Mouse (Mus musculus) MEL (cell line): Measurements from ENCODE around the gene Man2a1. TPM values are rescaled to one million over a fixed set of nuclear protein-coding genes. Genes with fewer than 3 reads are reported as not detected.

Source experiments
- DNase-seq: peaks from one replicate; pipeline ENCODE4 v3.0.0; 2011; ENCODE audit warnings: low read depth, low spot score
- H3K27ac ChIP-seq: 2 replicates; pipeline ENCODE4 v1.5.1; 2012; ENCODE audit warnings: low read depth, mild to moderate bottlenecking, control low read depth, low read length, moderate library complexity; ENCODE audit not compliant: control insufficient read depth
- H3K27me3 ChIP-seq, 2 experiments: fragments of 150-350 bp in 1 of 2; sonication (generic) in 1 of 2; 2 replicates each; pipeline ENCODE4 v1.6.1; 2012; ENCODE audit warnings: low read length in 2 of 2, mild to moderate bottlenecking in 2 of 2, improper control_type of control experiment in 1 of 2, moderate library complexity in 1 of 2; ENCODE audit not compliant: insufficient read depth in 2 of 2, control insufficient read depth in 1 of 2
- H3K36me3 ChIP-seq, 2 experiments: 2 replicates each; pipeline ENCODE4 v1.6.1; 2012 to 2014; ENCODE audit warnings: low read length in 2 of 2, improper control_type of control experiment in 1 of 2, inconsistent platforms in 1 of 2, mild to moderate bottlenecking in 1 of 2; ENCODE audit not compliant: insufficient read depth in 2 of 2, control insufficient read depth in 1 of 2
- H3K4me1 ChIP-seq, 2 experiments: fragments of 150-350 bp in 1 of 2; sonication (generic) in 1 of 2; 2 replicates each; pipeline ENCODE4 v1.6.1; 2012; ENCODE audit warnings: low read length in 2 of 2, improper control_type of control experiment in 1 of 2, mild to moderate bottlenecking in 1 of 2; ENCODE audit not compliant: insufficient read depth in 2 of 2, control insufficient read depth in 1 of 2
- H3K4me3 ChIP-seq, 2 experiments: fragments of 150-350 bp in 1 of 2; sonication (generic) in 1 of 2; 2 replicates each; pipeline ENCODE4 v1.5.1; 2012; ENCODE audit warnings: low read depth in 2 of 2, low read length in 2 of 2, mild to moderate bottlenecking in 2 of 2, moderate library complexity in 2 of 2, control low read depth in 1 of 2, improper control_type of control experiment in 1 of 2; ENCODE audit not compliant: control insufficient read depth in 1 of 2, insufficient read depth in 1 of 2
- H3K79me2 ChIP-seq: 2 replicates; pipeline ENCODE4 v1.6.1; 2012; ENCODE audit warnings: mild to moderate bottlenecking, low read length, moderate library complexity; ENCODE audit not compliant: control insufficient read depth, poor library complexity, insufficient read depth
- H3K9ac ChIP-seq: 2 replicates; pipeline ENCODE4 v1.6.1; 2012; ENCODE audit warnings: low read depth, mild to moderate bottlenecking, control low read depth, low read length, moderate library complexity; ENCODE audit not compliant: control insufficient read depth, poor library complexity, severe bottlenecking
- H3K9me3 ChIP-seq: fragments of 150-350 bp; sonication (generic); replicated peaks from 2 replicates; pipeline ENCODE4 v1.6.1; 2012; ENCODE audit warnings: mild to moderate bottlenecking, low read length, improper control_type of control experiment, moderate library complexity; ENCODE audit not compliant: insufficient read depth
- BHLHE40 ChIP-seq: IDR thresholded peaks from 2 replicates; pipeline ENCODE4 v1.6.1; 2012; ENCODE audit warnings: low read depth, mild to moderate bottlenecking, inconsistent platforms, low read length, improper control_type of control experiment, borderline replicate concordance
- CHD1 ChIP-seq: IDR thresholded peaks from 2 replicates; pipeline ENCODE4 v1.6.1; 2012; ENCODE audit warnings: low read depth, mild to moderate bottlenecking, inconsistent platforms, low read length, improper control_type of control experiment
- CTCF ChIP-seq, 3 experiments: IDR thresholded peaks in 2 of 3; conservative IDR thresholded peaks in 1 of 3; 2 replicates each; pipeline ENCODE4 v1.5.1; 2011 to 2012; ENCODE audit warnings: low read length in 3 of 3, low read depth in 2 of 3, mild to moderate bottlenecking in 2 of 3, improper control_type of control experiment in 1 of 3, inconsistent platforms in 1 of 3, mixed read lengths in 1 of 3, moderate library complexity in 1 of 3; ENCODE audit not compliant: control insufficient read depth in 1 of 3, insufficient read depth in 1 of 3, poor library complexity in 1 of 3, severe bottlenecking in 1 of 3
- ELF1 ChIP-seq: IDR thresholded peaks from 2 replicates; pipeline ENCODE4 v1.6.1; 2014; ENCODE audit warnings: low read depth, mild to moderate bottlenecking, inconsistent platforms, low read length, improper control_type of control experiment, moderate library complexity
- EP300 ChIP-seq, 2 experiments: IDR thresholded peaks; 2 replicates each; pipeline ENCODE4 v1.6.1; 2011; ENCODE audit warnings: improper control_type of control experiment in 2 of 2, low read length in 2 of 2, low read depth in 1 of 2, mild to moderate bottlenecking in 1 of 2
- ETS1 ChIP-seq: IDR thresholded peaks from 2 replicates; pipeline ENCODE4 v1.6.1; 2012; ENCODE audit warnings: low read depth, mild to moderate bottlenecking, inconsistent platforms, low read length, improper control_type of control experiment, moderate library complexity
- GATA1 ChIP-seq: IDR thresholded peaks from 2 replicates; pipeline ENCODE4 v1.6.1; 2011; ENCODE audit warnings: low read depth, low read length, improper control_type of control experiment
- HCFC1 ChIP-seq: IDR thresholded peaks from 2 replicates; pipeline ENCODE4 v1.6.1; 2012; ENCODE audit warnings: low read depth, mild to moderate bottlenecking, inconsistent platforms, low read length, improper control_type of control experiment, moderate library complexity
- JUND ChIP-seq: IDR thresholded peaks from 2 replicates; pipeline ENCODE4 v1.6.1; 2011; ENCODE audit warnings: low read depth, mild to moderate bottlenecking, improper control_type of control experiment, low read length
- MAZ ChIP-seq: IDR thresholded peaks from 2 replicates; pipeline ENCODE4 v1.6.1; 2012; ENCODE audit warnings: low read depth, mild to moderate bottlenecking, inconsistent platforms, low read length, improper control_type of control experiment
- NELFE ChIP-seq: IDR thresholded peaks from 2 replicates; pipeline ENCODE4 v1.6.1; 2011; ENCODE audit warnings: low read depth, low read length, improper control_type of control experiment
- NRF1 ChIP-seq: IDR thresholded peaks from 2 replicates; pipeline ENCODE4 v1.6.1; 2014; ENCODE audit warnings: low read depth, mild to moderate bottlenecking, inconsistent platforms, low read length, improper control_type of control experiment, moderate library complexity; ENCODE audit not compliant: poor library complexity, insufficient read depth, severe bottlenecking
- POLR2AphosphoS2 ChIP-seq: IDR thresholded peaks from 2 replicates; pipeline ENCODE4 v1.6.1; 2011; ENCODE audit warnings: low read length, improper control_type of control experiment
- POLR2AphosphoS5 ChIP-seq: IDR thresholded peaks from 2 replicates; pipeline ENCODE4 v1.6.1; 2012; ENCODE audit warnings: low read depth, borderline replicate concordance, mild to moderate bottlenecking, inconsistent platforms, low read length, moderate library complexity, mixed read lengths
- RCOR1 ChIP-seq: IDR thresholded peaks from 2 replicates; pipeline ENCODE4 v1.6.1; 2012; ENCODE audit warnings: low read depth, mild to moderate bottlenecking, inconsistent platforms, low read length, improper control_type of control experiment
- SIN3A ChIP-seq: IDR thresholded peaks from 2 replicates; pipeline ENCODE4 v1.6.1; 2012; ENCODE audit warnings: low read length, improper control_type of control experiment, inconsistent platforms
- SMC3 ChIP-seq: IDR thresholded peaks from 2 replicates; pipeline ENCODE4 v1.6.1; 2011; ENCODE audit warnings: low read depth, low read length, improper control_type of control experiment
- TAL1 ChIP-seq: IDR thresholded peaks from 2 replicates; pipeline ENCODE4 v1.6.1; 2012; ENCODE audit warnings: mild to moderate bottlenecking, inconsistent platforms, low read length, moderate library complexity, mixed read lengths
- TCF12 ChIP-seq: IDR thresholded peaks from 2 replicates; pipeline ENCODE4 v1.6.1; 2014; ENCODE audit warnings: low read depth, mild to moderate bottlenecking, inconsistent platforms, low read length, improper control_type of control experiment, moderate library complexity
- UBTF ChIP-seq: IDR thresholded peaks from 2 replicates; pipeline ENCODE4 v1.6.1; 2012; ENCODE audit warnings: low read depth, mild to moderate bottlenecking, inconsistent platforms, low read length, improper control_type of control experiment, moderate library complexity, borderline replicate concordance; ENCODE audit not compliant: insufficient read depth
- USF1 ChIP-seq: IDR thresholded peaks from 2 replicates; pipeline ENCODE4 v1.6.1; 2014; ENCODE audit warnings: low read depth, mild to moderate bottlenecking, inconsistent platforms, low read length, improper control_type of control experiment, moderate library complexity
- USF2 ChIP-seq, 2 experiments: IDR thresholded peaks; 2 replicates each; pipeline ENCODE4 v1.6.1; 2011 to 2012; ENCODE audit warnings: improper control_type of control experiment in 2 of 2, low read length in 2 of 2, borderline replicate concordance in 1 of 2, inconsistent platforms in 1 of 2, low read depth in 1 of 2, mild to moderate bottlenecking in 1 of 2; ENCODE audit not compliant: insufficient read depth in 1 of 2
- ZC3H11A ChIP-seq: IDR thresholded peaks from 2 replicates; pipeline ENCODE4 v1.6.1; 2012; ENCODE audit warnings: low read depth, mild to moderate bottlenecking, inconsistent platforms, low read length, improper control_type of control experiment
- ZKSCAN1 ChIP-seq: IDR thresholded peaks from 2 replicates; pipeline ENCODE4 v1.6.1; 2012; ENCODE audit warnings: low read depth, mild to moderate bottlenecking, inconsistent platforms, low read length, improper control_type of control experiment, moderate library complexity
- ZMIZ1 ChIP-seq: IDR thresholded peaks from 2 replicates; pipeline ENCODE4 v1.6.1; 2012; ENCODE audit warnings: low read depth, mild to moderate bottlenecking, inconsistent platforms, low read length, improper control_type of control experiment, moderate library complexity
- ZNF384 ChIP-seq: IDR thresholded peaks from 2 replicates; pipeline ENCODE4 v1.6.1; 2012; ENCODE audit warnings: low read depth, mild to moderate bottlenecking, inconsistent platforms, low read length, improper control_type of control experiment
- polyA plus RNA-seq, 2 experiments: library from polyadenylated mRNA; stranded (reverse) in 1 of 2; unstranded in 1 of 2; fragments of >175 nt in 1 of 2; fragments of >200 nt in 1 of 2; gene quantifications; 2 replicates each; pipeline versions ENCODE4 v1.2.1 to v1.2.4; 2012; ENCODE audit warnings: low replicate concordance in 2 of 2, low read depth in 1 of 2; ENCODE audit not compliant: insufficient read length in 2 of 2, insufficient read depth in 1 of 2, missing spikeins in 1 of 2
- total RNA-seq: library from RNA; depleted of rRNA; stranded (reverse); fragments of 300-350 nt; gene quantifications from 2 replicates; pipeline ENCODE4 v1.2.3, GENCODE M21; 2012

Man2a1 gene
- total and polyA plus RNA-seq, 3 experiments, result 8.7 to 27.5 (median 9.1) TPM

DNA sequence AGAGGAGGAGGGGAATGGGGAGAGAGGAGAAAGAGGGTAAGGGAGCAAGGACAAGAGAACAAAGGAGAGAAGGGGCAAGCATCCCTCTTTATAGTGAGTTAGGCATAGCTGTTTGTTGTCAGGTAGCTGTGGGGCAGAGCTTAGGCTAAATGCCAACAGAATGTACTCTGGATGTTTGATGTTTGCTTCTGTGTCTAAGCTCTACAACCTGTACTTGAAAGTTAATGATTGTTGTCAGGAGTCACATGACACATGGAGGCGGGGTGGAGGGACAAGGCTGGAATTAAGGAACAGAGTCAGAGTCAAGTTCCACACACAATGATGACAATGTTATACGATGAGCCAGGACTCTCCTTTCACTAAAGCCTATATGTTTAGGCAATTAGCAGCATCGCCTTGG lies 181.8 kb downstream of the Man2a1 start:
- Histone ChIP-seq H3K9ac (no peak overlapping the region), H3K36me3 (no peaks in the 10 kb centered on the region), H3K79me2 (no peaks in the 10 kb centered on the region), H3K27ac (no peak overlapping the region), H3K4me3 (no peak overlapping the region), H3K4me1 (no peaks in the 10 kb centered on the region), H3K9me3 (no peaks in the 10 kb centered on the region)
- DNase-seq, result no peak
- TF ChIP-seq USF2 (IDR thresholded peaks at IDR 0.05; ENCODE audit: borderline replicate concordance in 1 of 2, insufficient read depth in 1 of 2, low read depth in 1 of 2, low read length in 2 of 2) (no peak), CTCF (IDR thresholded peaks at IDR 0.05 in 2 of 3, conservative IDR thresholded peaks at IDR 0.05 in 1 of 3; ENCODE audit: control insufficient read depth in 1 of 3, insufficient read depth in 1 of 3, low read depth in 2 of 3, low read length in 3 of 3, poor library complexity in 1 of 3, severe bottlenecking in 1 of 3) (no peak), ZC3H11A (no peak), EP300 (IDR thresholded peaks at IDR 0.05; ENCODE audit: low read depth in 1 of 2, low read length in 2 of 2) (no peak), SIN3A (no peak), JUND (no peak), TCF12 (no peak), CHD1 (no peak), ELF1 (no peak), ZKSCAN1 (no peak), HCFC1 (no peak), TAL1 (no peak), ZNF384 (no peak), USF1 (no peak)
- TF ChIP-seq, all 39 proteins: peak for 0
- H3K27me3 ChIP-seq, result 0 out of 4 replicates have a peak, but pooled peaks cover 0 to 1% of the 10 kb centered on the region in 2 experiments

DNA sequence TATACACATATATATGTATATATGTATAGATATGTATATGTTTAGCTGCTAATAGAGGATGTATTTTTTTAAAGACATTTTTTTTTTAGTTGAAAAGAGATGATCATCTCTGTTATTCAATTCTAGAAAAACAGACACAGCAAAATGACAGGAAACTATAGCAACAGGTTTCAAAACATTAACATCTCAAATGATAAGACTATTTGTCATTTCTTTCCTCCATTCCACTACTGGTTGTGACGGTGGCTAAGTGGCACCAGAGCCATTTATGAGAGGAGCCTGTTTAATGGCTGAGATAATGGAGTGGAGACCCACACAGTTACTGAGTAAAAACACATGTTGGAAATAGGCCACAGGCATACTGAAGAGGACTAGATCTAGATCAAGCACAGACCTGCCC lies 185.4 kb downstream of the Man2a1 start:
- H3K9me3 ChIP-seq, result no peaks in the 10 kb centered on the region
- no peaks in the 10 kb centered on the region for H3K4me1 ChIP-seq
- H3K27ac ChIP-seq, result no peak overlapping the region
- H3K27me3 ChIP-seq, result no peaks in the 10 kb centered on the region
- no peak for DNase-seq
- no peaks in the 10 kb centered on the region for H3K79me2 ChIP-seq
- no peak overlapping the region for H3K9ac ChIP-seq
- H3K36me3 ChIP-seq, result no peaks in the 10 kb centered on the region
- no peak for TF ChIP-seq POLR2AphosphoS5
- no peak for TF ChIP-seq EP300 (IDR thresholded peaks at IDR 0.05; ENCODE audit: low read depth in 1 of 2, low read length in 2 of 2)
- TF ChIP-seq TAL1, result no peak
- no peak for TF ChIP-seq RCOR1
- no peak for TF ChIP-seq ZMIZ1
- no peak for TF ChIP-seq USF2 (IDR thresholded peaks at IDR 0.05; ENCODE audit: borderline replicate concordance in 1 of 2, insufficient read depth in 1 of 2, low read depth in 1 of 2, low read length in 2 of 2)
- TF ChIP-seq UBTF, result no peak
- no peak for TF ChIP-seq ETS1
- TF ChIP-seq JUND, result no peak
- TF ChIP-seq SMC3, result no peak
- no peak for TF ChIP-seq USF1
- TF ChIP-seq NELFE, result no peak
- no peak for TF ChIP-seq NRF1
- no peak for TF ChIP-seq GATA1
- TF ChIP-seq MAZ, result no peak
- no peak for TF ChIP-seq BHLHE40
- TF ChIP-seq TCF12, result no peak
- TF ChIP-seq POLR2AphosphoS2, result no peak
- no peak overlapping the region for H3K4me3 ChIP-seq
